Mouse (Mus musculus) cerebellum, postnatal 36 days (tissue): ENCODE results near the gene Cysrt1.

Source experiments
- DNase-seq, 2 experiments: peaks; one replicate each; pipeline ENCODE4 v3.0.0; 2021 to 2022; ENCODE audit warnings: mixed read lengths in 2 of 2

Cysrt1 gene

DNA sequence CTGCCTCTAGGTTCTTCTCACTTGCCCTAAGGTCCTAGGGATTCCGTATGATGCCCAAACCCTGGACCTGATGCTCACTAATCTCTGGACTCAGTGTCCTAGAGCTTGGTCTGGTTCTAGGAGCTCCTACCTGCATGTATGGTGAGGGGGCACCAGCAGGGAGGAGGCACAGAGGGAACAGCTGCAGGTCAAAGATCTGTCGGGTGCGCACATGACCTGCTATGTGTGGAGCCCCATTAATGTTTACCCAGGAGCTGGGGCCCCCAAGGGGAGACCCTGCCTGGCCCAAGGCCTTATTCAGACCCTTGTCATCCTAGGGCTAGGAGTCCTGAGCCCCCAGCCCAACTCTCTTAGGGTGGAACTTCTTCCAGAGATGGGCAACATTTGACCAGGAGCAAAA, 8.2 kb downstream of the Cysrt1 start, which contains the start of gene Slc34a3:
Slc34a3 (minus strand) TSS at position 315 of the 400 bp plus-strand sequence.
- DNase-seq, result no peak

DNA sequence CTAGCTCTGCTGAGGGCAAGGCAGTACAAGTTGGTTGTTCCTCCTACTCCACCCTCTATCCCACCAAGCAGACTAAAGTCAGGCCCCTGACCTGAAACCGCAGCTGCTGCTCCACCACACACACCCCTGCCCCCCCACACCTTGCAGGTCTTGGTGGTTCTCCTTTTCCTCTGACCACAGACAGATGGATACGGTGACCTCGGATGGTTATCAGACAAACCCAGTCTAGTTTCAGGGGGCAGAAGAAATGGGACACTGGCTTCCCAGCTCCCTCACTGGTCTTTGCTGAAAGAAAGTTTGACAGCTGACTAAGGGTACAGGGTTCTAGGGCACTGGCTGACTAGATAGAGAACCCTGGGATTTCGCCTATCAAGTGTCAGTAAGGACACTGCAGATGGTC, 8.8 kb downstream of the Cysrt1 start:
- no peak for DNase-seq

DNA sequence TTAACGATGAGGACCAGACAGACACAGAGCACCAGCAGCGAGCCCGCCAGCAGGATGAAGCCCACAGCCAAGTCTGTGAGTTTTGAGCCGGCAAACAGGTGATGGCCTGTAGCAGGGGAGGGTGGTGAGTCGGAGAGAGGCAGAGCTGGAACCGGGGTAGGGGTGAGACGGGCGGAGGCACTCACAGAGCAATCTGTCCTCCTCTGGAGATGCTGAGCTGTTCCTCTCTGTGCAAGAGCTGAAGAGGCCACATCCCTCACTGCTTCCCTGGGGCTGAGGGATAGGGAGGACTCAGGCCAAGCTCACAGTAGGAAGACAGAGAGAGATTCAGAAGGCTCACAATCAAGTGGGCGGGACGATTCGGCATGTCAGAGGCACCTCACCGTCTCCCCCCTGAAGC, 11.2 kb downstream of the Cysrt1 start:
- DNase-seq, result no peak

DNA sequence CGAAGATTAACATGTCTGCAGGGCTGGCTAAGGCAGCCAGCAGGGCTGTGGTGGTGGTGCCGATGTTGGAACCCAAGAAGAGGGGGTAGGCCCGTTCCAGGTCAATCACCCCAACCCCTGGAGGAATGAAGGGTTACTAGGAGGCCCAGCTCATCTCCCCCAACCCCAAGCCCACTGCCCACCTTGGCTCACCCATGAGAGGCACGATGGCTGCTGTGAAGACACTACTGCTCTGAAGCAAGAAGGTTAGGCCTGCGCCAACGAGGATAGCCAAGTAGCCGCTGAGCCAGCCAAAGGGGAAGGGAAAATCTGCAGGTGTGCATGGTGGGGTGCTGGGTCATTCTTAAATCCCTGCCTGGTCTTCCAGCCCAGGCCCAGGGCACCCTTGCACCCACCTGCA, 11.7 kb downstream of the Cysrt1 start:
- DNase-seq, result no peak

DNA sequence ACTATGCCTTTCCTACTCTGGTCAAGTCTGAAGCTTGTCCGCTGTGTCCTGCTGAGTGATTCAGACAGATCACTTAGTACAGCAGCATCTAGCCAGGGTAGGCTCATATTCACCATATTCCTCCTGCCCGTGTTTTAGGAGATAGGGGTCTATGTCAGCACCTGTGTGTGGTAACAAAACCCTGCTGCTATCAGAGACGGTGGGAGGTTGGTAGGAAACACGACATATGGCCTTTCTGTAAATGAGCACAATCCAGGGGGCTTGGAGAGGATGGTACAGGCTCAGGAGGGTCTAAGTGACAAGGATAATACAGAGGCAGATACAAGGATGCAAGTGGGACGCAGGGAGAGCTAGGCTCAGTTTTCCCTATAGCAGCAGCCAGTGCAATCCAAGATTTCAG, 12.7 kb downstream of the Cysrt1 start:
- DNase-seq, result no peak

DNA sequence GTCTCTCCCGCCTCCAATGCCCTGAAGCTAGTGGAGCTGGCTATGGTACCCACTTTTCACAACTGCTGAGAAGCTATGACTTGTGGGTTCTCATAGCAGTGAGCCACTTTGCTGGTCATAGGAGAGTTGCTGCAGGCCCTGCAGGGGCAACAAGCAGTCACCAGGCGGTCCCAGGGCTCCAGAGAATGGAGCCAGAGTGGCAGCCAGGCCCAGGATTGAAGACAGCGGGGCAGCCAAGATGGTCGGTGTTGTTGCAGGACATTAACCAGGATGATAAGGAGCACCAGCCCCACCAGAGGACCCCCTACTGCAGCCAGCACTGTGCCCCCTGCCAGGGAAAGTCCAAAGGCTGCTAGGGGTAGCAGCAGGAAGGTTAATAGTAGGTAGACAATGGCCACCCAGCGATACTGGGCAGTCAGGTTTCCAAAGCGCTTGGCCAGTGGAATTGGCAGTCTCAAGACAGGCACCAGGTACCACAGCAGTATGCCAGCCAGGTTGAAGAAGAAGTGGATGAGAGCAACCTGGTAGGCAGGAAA, 13.2 kb downstream of the Cysrt1 start:
- no peak for DNase-seq

DNA sequence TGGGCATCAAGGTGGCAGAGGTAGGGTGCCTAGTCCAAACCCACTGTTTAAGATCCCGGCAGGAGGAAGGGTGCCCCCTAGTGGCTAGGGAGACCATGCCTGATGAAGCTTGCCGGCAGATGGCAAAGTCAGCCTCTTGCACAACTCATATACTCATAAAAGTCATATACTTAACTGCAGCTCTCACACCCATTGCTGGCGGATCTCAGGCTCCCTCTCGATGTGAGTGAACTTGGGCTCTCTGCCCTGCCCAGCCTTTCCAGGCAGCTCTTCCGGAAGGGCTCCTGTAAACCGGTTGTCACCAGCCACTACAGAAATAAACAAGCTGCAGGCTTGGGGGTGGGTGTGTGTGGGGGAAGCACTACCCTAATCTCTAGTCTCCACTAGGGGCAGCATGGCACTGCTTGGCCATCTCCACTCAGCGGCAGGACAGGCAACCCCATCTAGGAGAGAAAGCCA, 13.8 kb downstream of the Cysrt1 start:
- DNase-seq, result peak; percentile 81 to 86

DNA sequence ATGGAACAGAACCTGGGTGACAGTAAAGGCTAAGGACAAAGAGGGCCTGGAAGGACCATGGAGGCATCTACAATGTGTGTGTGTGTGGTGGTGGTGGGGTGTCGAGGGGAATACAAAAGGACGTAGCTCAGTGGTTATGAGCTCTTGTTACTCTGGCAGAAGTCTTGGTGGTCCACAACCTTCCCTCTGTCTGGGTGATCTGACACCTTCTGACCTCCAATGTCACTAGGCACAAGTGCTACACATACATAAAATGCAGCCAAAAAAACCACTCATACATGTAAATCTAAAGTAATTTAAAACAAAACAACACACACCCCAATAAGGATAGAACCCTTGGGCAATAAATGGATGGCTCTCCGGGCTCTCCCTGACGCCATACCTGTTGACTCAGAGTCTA, 14.8 kb downstream of the Cysrt1 start:
- DNase-seq, result no peak

DNA sequence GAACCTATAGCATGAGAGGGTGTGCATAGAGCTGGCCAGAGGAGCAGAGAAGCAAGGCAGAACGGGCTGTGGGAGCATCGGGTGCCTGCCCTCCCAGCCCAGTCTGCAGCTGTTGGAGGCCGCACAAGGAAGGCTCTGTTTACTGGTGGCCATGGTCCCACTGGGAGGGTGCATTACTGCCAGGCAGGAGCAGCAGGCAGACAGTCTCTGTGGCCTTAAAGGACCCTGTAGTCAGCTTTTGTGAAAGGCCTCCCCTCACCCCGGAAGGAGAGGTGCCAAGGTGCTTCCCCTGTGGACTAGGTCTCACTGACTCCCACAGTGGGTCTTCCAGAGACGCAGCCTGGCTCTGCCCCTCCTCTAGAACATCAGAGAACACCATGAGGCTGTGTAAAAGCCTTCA, 15.4 kb downstream of the Cysrt1 start:
- peak in 1 of 2 experiments; percentile 30 for DNase-seq

DNA sequence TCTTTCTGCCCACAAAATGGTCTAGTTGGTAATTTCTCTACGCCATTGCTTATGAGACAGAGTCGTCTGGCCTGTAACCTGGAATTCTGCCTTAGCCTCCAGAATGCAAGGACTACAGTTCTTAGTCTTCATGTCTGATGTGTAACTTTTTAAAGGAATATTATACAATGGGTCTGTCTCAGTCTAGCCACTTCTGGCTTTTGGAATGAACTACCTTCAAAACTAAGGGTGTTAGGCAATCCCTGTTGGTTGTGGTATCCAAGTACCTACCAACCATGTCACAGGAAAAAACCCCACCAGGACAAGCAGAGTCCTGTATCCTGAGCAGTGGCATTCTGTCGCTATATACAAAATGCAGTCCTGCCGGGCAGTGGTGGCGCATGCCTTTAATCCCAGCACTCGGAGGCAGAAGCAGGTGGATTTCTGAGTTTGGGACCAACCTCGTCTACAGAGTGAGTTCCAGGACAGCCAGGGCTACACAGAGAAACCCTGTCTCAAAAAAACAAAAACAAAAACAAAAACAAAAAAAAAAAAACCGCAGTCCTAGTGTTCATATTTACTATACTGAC, 16.4 kb downstream of the Cysrt1 start:
- DNase-seq, result no peak

DNA sequence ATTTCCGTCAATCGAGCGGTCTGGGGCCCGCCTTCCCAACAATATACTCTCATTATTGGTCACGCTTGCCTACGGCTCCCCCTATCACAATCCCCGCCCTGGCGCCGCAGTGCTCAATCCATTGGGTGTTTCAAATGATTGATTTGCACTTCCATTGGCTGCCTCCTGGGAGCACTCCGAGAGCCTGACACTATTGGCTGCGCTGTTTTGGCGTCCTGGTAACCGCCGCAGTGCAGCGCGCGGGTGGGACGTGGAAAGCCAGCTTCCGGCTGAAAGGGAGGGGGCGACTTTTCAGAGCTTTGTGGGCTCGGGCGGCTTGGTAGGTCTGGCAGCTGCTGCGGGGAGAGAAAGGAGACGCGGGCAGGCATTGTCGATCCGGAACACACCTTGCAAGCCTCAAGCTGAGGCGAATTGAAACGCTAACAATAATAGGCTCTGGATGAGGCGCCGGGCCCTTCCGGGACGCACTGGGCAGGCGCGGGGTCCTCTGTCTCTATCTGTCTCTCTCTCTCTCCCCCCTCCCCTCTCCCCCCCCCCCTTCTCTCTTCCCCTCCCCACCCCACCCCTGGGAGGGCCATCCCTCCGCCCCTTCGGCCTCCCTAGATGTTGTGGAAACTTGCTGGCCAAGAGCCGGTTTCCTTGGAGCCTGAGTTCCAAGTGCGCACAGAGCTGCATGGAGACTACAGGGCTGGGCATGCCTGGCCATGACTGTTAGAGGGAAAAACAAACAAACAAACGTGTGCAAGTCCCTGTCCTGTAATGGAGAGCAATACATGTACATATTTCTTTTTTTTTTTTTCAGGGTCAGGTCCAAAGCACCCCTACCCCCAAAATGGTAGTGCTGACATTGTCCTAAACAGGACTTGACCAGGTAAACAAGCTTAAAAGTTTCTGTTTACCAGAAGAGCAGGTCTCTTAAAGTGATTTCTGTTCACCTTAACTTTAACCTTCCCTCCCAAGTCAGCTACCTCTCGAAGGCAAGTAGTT, 17.2 kb downstream of the Cysrt1 start:
- peak; percentile 97 for DNase-seq

DNA sequence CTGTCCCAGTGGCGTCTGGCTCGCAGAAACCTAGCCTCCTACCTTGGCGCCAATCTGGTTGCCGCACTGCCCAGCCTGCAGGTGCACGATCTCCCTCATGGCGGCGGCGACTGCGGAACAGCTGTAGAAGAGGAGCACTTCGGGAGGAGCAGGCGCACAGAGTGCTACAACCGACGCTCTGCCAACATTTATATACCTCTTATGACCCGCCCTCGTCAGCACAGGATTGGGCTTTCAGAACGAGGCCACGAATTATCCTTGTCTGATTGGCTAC, 17.8 kb downstream of the Cysrt1 start, which contains the start of gene Tubb4b:
Tubb4b (minus strand) TSS at position 211 of the 274 bp plus-strand sequence.
- no peak for DNase-seq

DNA sequence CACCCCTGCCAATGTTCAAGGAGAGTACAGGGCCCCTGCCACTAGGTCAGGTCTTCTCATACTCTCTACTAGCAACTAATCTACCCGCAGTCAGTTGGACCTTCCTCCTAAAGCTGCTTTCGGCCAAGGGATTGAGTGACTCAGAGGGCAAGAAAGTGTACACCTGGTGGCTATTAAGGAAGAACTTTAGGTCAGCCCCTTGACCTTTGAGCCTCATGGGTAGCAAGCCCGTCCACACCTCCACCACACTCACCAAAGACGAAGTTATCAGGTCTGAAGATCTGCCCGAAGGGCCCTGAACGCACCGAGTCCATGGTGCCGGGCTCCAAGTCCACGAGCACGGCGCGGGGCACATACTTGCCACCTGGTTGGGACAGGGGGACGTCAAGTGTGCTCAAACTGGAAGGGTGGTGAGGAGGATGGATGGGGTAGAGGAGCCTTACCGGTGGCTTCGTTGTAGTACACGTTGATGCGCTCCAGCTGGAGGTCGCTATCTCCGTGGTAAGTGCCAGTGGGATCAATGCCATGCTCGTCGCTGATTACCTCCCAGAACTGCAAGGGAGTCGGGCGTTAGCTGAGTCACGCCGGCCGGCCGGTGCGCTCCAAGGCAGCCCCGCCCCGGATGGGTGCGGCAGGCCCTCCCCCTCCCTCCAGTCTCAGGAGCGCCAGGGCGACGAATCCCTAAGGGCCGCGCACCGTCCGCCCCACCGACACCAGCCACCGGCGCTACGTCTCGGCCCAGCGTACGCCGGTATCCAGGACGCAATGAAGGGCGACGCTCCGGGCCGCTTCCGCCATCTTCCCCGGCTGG, 18.4 kb downstream of the Cysrt1 start:
- peak in 1 of 2 experiments; percentile 72 for DNase-seq

DNA sequence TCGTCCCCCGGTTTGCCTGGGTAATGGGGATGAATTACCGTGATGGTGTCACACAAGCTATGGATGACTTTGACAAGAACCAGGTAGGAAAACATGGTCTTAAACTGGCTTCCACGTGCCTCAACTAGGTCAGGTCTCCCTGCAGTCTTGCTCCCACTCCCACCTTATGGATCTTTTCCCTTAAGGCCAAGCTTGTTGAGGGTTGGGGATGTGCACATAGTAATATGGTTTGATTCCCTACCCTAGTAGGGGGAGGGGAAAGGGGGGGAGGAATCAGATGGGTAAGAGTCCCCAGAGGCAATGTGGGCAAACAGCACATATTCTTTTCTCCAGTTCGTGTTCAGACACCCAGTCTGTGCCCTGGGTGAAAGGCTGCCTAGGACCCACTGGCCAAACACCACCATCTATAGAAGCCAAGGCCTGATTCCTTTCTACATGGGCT, 20.9 kb downstream of the Cysrt1 start:
- DNase-seq, result no peak

DNA sequence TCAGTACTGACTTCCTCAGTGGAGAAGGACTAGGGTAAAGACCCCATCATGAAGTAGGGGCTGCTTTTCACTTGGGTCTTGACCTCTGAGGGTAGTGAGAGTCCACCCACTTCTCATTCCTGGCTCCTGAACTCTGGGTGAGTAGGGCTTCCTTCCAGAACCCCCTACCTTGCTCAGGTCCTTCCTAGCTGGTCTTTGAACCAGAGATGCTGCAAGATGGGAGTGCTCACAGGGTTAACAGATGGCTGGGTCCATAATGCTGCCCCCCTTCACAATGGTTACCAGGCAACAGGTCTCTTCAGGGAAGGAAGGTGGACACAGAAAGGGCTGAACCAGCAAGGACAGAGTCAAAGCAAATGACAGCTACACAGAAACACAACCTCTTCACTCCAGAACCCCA, 23.8 kb downstream of the Cysrt1 start, which contains the start of gene Fam166a:
Fam166a (plus strand) TSS at position 301 of the 400 bp plus-strand sequence.
- no peak for DNase-seq

DNA sequence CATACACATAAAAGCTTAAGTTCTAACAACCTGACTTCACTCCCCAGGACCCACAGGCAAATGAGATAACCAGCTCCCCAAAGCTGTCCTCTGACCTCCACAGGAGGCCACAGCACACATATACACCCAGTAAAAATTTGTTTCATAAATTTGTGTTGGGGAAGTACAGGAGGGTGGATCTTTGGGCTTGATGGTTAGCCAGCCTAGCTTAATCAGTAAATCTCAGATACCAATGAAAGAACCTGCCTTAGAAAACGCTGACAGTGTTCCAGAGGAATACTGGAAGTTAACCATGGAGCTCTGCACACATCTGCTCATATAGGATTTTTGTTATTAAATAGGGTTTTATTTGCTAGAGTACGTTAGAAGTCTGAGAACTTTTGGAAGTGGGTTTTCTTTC, 24.6 kb downstream of the Cysrt1 start:
- no peak for DNase-seq

DNA sequence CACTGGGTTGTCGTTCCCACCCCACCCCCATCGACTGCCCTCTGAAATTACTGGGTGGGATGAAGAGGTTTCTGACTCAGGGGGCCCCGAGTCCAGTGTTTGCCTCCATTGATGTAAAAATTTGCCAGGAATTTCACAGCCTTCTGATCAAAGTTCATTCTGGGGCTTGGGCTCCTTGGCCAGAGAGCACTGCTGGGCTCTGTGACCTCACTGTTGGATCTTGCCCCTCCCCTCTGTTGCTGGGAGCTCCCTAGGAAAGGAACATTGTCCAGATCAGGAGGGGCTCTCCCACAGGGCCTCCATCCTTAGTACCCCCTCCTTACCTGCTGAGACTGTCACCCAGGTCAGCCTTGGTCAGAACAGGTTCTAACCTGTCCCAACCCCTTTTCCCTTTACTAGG, 27.8 kb downstream of the Cysrt1 start, which contains the start of gene Stpg3:
Stpg3 (minus strand) TSS at position 194 of the 400 bp plus-strand sequence.
- no peak for DNase-seq

DNA sequence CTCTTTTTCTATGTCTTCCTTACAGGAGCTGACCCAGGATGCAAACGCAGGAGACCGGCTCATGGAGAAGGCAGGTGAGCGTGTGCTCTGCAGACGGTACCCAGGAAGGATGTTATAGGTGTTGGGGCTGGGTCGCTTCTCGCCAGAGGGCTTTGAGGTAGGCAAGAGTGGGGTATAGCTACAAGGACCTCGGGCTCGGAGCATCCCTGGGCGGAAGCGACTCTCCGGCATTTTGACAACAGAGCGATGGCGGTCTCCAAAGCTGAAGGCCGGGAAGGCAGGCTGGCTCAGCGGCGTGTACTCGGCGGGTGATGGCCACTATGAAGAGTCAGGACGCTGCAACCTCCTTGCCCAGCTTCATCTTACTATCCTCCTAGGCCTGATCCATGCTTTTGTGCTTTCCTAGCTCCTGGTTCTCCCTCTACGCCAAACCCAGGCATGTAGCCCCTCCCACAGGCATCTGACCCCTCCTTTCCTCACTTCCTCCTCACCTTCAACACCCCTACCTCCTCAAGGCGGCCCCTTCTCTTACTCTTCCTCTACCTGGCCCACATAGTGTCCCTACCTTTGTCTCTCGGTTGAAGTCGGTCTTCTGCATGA, 28.9 kb downstream of the Cysrt1 start:
- DNase-seq, result no peak

DNA sequence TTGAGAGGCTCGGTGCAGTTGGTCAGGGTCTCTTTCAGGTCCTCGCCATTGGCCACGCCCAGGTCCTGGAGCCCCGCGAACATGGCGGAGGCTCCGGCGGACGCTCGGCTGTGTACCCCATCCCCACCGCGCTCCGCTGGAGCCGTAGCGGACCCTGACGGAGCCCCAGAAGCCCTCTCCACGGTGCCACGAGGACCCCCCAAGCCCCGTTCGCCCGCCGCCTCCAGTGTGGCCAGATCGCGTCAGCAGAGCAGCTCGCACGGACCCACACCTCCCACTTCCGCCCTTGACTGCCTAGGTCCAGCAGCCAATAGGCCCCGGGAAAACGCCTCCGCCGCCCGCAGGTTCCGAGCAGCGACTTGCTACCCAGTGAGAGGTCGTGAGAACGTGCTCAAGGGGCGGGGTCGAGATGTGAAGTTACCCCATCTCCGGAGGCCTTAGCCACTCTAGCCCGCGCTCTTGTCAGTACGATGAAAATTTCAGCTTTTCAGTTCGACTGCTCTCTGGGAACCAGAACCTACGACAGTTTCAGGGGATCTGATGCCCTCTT, 31.1 kb downstream of the Cysrt1 start, which contains the start of gene Nelfb:
Nelfb (minus strand) TSS at position 369 of the 550 bp plus-strand sequence.
- DNase-seq, result peak; percentile 87 to 89

DNA sequence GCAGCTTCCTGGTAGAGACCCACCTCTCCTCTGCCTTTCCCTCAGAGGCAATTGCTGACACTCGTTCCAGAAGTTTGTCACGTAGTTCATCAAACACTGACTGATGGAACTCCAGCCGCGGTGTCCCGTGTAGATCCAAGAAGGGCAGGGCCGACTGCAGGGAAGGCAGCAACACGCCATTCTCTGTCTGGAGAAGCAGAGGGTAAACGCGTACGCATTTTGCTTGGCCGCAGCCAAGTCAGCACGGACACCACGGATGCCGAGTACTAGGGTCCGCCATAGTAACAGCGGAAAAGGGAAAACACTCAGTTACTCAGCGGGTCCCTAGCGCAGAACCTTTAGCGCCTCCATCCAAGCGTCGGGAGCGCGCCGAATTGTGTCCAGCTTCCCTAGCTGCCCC, 31.6 kb downstream of the Cysrt1 start:
- peak in 1 of 2 experiments; percentile 29 for DNase-seq

DNA sequence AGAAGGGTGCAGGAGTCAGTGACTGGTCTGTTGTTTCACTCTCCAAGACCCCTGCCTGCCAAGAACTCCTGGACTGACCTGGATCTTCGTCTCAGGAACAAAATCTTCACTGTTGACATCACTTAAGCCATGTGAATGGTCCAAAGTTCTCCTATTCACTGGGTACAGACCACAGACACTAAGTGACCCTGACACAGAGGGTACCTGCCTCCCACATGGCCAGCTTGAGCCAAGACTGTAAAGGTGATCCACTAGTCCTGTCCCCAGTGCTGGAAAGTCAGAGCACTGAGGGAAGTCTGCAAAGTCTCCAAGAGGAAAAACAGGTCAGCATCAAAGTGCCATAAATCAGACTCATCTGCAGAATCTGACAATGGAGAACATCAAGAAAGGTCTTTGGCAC, 34.7 kb downstream of the Cysrt1 start:
- DNase-seq, result no peak
